Mouse (Mus musculus) bone marrow macrophage, adult 2 months (primary cell): ENCODE results near the gene Tubb2b.

Source experiments
- CTCF ChIP-seq: IDR thresholded peaks from 2 replicates; pipeline ENCODE4 v1.5.1; 2012; ENCODE audit warnings: low read depth, mild to moderate bottlenecking, low read length, moderate library complexity
- POLR2A ChIP-seq: IDR thresholded peaks from 2 replicates; pipeline ENCODE4 v1.6.1; 2012; ENCODE audit warnings: mild to moderate bottlenecking, low read depth, low read length, borderline replicate concordance

- TF ChIP-seq CTCF = no peak
- TF ChIP-seq POLR2A = no peak
These were observed 29.5 kb downstream of the Tubb2b start for GRCm38 (mm10) chr13:34100733-34101132.
